Mouse (Mus musculus) embryonic facial prominence, embryonic 14.5 days (tissue): ENCODE data around the gene Zdhhc19. TPM values are rescaled to one million over a fixed set of nuclear protein-coding genes. Genes with fewer than 3 reads are reported as not detected.

ENCODE experiments used
- ATAC-seq: fragments of 200-750 bp; cut with Nextera tagmentation; 2 replicates; pipeline ENCODE4 v1.8.0; 2017; ENCODE audit warnings: low read depth, moderate number of reproducible peaks, moderate TSS enrichment
- DNase-seq: peaks from one replicate; pipeline ENCODE4 v3.0.0-alpha.2; 2015; ENCODE audit warnings: low spot score
- H3K27ac ChIP-seq: fragments of 300-500 bp; sonication (generic); replicated peaks from 2 replicates; pipeline ENCODE4 v1.5.1; 2014; ENCODE audit warnings: low read depth, mild to moderate bottlenecking, low read length, moderate library complexity
- H3K27me3 ChIP-seq: fragments of 300-500 bp; sonication (generic); replicated peaks from 2 replicates; pipeline ENCODE4 v1.6.1; 2014; ENCODE audit warnings: low read length; ENCODE audit not compliant: control insufficient read depth, insufficient read depth
- H3K36me3 ChIP-seq: fragments of 300-500 bp; sonication (generic); 2 replicates; pipeline ENCODE4 v1.6.1; 2014; ENCODE audit warnings: low read length, mixed read lengths; ENCODE audit not compliant: control insufficient read depth, insufficient read depth
- H3K4me1 ChIP-seq: fragments of 300-500 bp; sonication (generic); 2 replicates; pipeline ENCODE4 v1.6.1; 2014; ENCODE audit warnings: antibody characterized with exemption, low read length; ENCODE audit not compliant: control insufficient read depth, insufficient read depth
- H3K4me2 ChIP-seq: fragments of 300-500 bp; sonication (generic); 2 replicates; pipeline ENCODE4 v1.6.1; 2014; ENCODE audit warnings: low read depth, mild to moderate bottlenecking, low read length, moderate library complexity, mixed read lengths
- H3K4me3 ChIP-seq: fragments of 300-500 bp; sonication (generic); 2 replicates; pipeline ENCODE4 v1.5.1; 2014; ENCODE audit warnings: low read depth, mild to moderate bottlenecking, low read length
- H3K9ac ChIP-seq: fragments of 300-500 bp; sonication (generic); 2 replicates; pipeline ENCODE4 v1.6.1; 2014; ENCODE audit warnings: low read depth, mild to moderate bottlenecking, low read length, moderate library complexity, mixed read lengths
- H3K9me3 ChIP-seq: fragments of 300-500 bp; sonication (generic); 2 replicates; pipeline ENCODE4 v1.6.1; 2016; ENCODE audit warnings: low read length; ENCODE audit not compliant: control insufficient read depth
- WGBS: fragments of 180-500 bp; shearing (Covaris S2); extraction: QIAGEN DNeasy Blood & Tissue Kit; methylation state at CpG from one replicate; pipeline ENCODE4 v1.1.7; 2014; 5-methylcytosine and 5-hydroxymethylcytosine counted together
- polyA plus RNA-seq: library from polyadenylated mRNA; unstranded; fragments of >200 nt; fragmentation: Nextera tagmentation; extraction: Ambion mirVana; gene quantifications from 2 replicates; pipeline ENCODE4 v1.2.1, GENCODE M21; 2014

Gene Zdhhc19
- polyA plus RNA-seq = not detected in 2 replicates

DNA sequence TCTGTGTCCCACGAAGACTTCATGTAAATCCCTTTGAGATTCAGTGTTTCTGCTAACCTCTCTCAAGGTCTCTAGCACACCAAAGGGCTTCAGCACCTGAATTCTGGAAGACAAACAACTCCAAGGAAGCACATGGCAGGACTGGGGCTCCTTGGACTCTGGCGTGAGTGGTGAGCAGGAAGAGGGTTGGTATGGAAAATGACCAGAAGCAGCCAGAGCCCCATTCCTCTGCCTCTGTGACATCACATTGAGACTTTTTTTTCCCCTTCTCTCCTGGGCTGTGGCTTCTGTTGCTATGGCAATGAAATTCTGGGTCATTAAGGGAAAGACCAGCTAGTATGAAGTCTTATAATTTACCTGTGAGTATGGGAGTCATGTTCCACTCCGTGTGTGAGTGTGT is at the start of gene Zdhhc19:
TSS of gene Zdhhc19 (plus strand) at position 301 of the 400 bp plus-strand sequence.
- Histone ChIP-seq H3K9me3 (no peaks in the 10 kb centered on the region), H3K4me3 (no peak within 1 kb of the TSS), H3K27ac (no peak within 1 kb of the TSS), H3K4me1 (no peaks in the 10 kb centered on the region), H3K27me3 (no peaks in the 10 kb centered on the region), H3K9ac (no peak within 1 kb of the TSS), H3K4me2 (no peak within 1 kb of the TSS), H3K36me3 (no peaks in the 10 kb centered on the region)
- DNase-seq = no peak
- no peak for ATAC-seq
- 65% methylated on average over 3 of the region's 3 CpGs for WGBS

DNA sequence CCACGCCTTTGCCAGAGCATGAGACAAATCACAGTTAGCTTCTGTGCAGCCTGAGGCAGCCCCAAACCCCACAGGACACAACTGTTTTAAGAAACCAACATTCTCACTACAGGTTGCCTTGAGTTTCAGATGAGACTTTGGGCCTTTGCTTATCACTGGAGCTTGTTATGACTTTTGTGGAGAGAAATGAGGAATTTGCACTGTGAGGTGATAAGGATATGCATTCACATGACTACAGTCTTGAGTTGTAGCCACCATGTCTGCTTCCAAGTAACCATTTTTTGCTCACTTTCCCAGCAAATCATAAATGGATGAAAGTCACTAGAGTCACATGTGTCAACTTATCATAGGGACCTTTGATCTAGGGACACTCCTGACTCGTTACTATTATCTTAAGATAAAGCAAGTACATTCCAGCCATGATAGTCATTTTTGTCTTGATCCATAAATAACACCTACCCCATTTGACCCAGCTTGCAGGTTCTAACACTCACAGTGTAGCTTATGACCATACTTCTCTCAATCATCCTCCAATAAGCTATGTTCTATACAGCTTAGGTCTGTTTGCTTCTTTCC is 49.4 kb upstream of the Zdhhc19 start:
- DNase-seq = no peak
- no peak for ATAC-seq
- Histone ChIP-seq H3K27me3 (no peaks in the 10 kb centered on the region), H3K9me3 (no peaks in the 10 kb centered on the region), H3K36me3 (no peaks in the 10 kb centered on the region), H3K9ac (no peak overlapping the region), H3K27ac (no peak overlapping the region), H3K4me3 (no peak overlapping the region), H3K4me1 (no peaks in the 10 kb centered on the region), H3K4me2 (no peak overlapping the region)
- 87% methylated on average over 2 of the region's 2 CpGs for WGBS

DNA sequence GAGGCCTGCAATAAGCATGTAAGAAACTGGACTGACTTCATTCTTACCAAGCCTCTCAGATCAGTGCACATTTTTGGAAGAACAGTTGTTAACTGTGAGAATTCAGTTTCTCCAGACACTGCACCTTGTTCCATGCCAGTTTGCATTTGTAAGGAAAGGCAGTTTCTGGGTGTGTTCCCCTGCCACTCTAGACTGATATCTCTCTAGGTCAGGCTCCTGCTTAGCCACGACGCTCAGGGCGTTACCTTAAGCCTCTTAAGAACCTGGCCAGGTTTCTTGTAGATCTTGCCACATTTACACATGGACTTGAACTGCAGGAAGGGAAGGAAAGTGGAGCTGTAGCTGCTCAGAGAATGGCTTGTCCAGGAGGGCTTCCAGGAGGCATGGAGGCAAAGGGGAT is 46.4 kb upstream of the Zdhhc19 start:
- Histone ChIP-seq H3K4me2 (no peak overlapping the region), H3K4me1 (no peaks in the 10 kb centered on the region), H3K4me3 (no peak overlapping the region), H3K9ac (no peak overlapping the region), H3K27ac (no peak overlapping the region), H3K27me3 (no peaks in the 10 kb centered on the region), H3K9me3 (no peaks in the 10 kb centered on the region), H3K36me3 (no peaks in the 10 kb centered on the region)
- ATAC-seq (no peak), DNase-seq (no peak)
- 85% methylated on average over 3 of the region's 3 CpGs for WGBS

DNA sequence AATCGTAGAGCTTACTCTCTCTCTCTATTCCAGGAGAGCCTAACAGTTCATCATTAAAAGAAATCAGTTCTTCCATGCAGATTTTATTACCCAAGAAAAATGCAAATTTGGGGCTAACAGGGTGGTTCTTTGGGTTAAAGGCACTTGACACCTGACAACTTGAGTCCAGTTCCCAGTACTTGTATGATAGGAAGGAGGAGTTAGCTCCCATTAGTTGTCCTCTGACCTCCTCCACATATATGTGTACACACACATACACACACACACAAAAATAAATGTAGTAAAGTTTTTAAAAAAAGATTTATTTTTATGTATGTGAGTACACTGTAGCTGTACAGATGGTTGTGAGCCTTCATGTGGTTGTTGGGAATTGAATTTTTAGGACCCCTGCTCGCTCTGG is 45.9 kb upstream of the Zdhhc19 start:
- ATAC-seq (no peak), DNase-seq (no peak)
- WGBS = 97% methylated on average over 2 of the region's 2 CpGs
- H3K27ac ChIP-seq = no peak overlapping the region
- H3K4me1 ChIP-seq = no peaks in the 10 kb centered on the region
- no peak overlapping the region for H3K9ac ChIP-seq
- H3K36me3 ChIP-seq = peaks cover 2% of the 10 kb centered on the region; the same call in 1 of the 2 replicates
- H3K4me2 ChIP-seq = no peak overlapping the region
- H3K9me3 ChIP-seq = no peaks in the 10 kb centered on the region
- no peaks in the 10 kb centered on the region for H3K27me3 ChIP-seq
- no peak overlapping the region for H3K4me3 ChIP-seq

DNA sequence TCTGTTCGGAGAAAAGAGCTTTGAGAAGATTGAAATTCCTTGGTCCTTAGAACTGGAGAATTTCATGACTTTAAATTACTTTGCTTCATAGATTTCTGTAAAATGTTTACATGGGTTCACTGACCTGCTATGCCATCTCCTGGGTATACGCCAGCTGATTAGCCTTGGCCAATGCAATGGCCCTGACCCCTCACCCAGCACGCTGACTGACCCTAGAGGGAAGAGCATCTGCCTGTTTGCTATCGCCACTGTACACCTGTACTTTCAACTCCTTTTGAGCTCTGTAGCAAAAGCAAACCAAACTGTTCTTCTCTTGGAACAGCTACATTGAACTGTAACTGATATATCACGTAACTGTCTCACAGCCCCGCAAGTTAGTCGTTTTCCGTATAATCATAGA is 43.0 kb upstream of the Zdhhc19 start:
- no peak overlapping the region for H3K4me2 ChIP-seq
- H3K9me3 ChIP-seq = no peaks in the 10 kb centered on the region
- WGBS = 89% methylated on average over 8 of the region's 8 CpGs
- DNase-seq = no peak
- H3K27me3 ChIP-seq = no peaks in the 10 kb centered on the region
- ATAC-seq = no peak
- H3K4me3 ChIP-seq = no peak overlapping the region
- H3K36me3 ChIP-seq = peaks cover 8% of the 10 kb centered on the region
- no peak overlapping the region for H3K27ac ChIP-seq
- H3K4me1 ChIP-seq = no peaks in the 10 kb centered on the region
- H3K9ac ChIP-seq = no peak overlapping the region

DNA sequence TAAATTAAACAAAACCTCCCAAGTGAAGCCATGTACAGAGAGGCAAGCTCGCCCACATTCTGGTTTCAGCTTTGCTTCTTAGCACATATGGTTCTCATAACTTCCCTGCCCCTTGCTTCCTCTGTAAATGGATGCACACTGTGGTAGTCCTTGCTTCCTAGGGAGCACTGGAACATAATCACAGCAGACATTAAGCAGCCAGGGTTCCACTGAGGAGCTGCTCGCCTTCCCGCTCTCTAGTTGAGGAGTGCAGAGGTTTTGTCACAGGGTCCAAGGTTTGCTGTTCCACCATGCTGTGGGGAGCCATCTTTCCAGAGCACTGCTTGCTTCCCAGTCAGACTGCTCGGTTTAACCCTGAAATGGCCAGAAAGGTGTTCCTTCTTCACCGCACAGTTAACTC is 41.4 kb upstream of the Zdhhc19 start:
- 44% methylated on average over 5 of the region's 5 CpGs for whole genome bisulfite sequencing
- Histone ChIP-seq H3K27ac (peak overlapping the region; percentile 74), H3K4me2 (peak overlapping the region; percentile 11; the same call in 1 of the 2 replicates), H3K4me1 (no peaks in the 10 kb centered on the region), H3K9ac (no peak overlapping the region), H3K9me3 (no peaks in the 10 kb centered on the region), H3K4me3 (no peak overlapping the region), H3K36me3 (peaks cover 8% of the 10 kb centered on the region), H3K27me3 (no peaks in the 10 kb centered on the region)
- DNase-seq (peak; percentile 64), ATAC-seq (0 out of 2 replicates have a peak, but pooled peaks have one; percentile 18)

DNA sequence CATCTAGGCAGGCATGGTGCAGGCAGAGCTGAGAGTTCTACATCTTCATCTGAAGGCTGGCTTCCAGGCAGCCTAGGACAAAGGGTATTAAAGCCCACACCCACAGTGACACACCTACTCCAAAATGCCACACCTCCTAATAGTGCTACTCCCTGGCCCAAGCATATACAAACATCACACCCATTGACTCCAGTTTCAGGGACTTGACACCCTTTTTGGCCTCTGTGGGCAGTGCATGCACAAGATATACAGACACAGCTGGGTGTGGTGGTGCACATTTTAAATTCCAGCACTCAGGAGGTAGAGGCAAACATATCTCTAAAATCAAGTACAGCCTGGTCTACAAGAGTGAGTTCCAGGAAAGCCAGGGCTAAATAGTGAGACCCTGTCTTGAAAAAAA is 40.0 kb upstream of the Zdhhc19 start:
- Histone ChIP-seq H3K9ac (no peak overlapping the region), H3K27me3 (no peaks in the 10 kb centered on the region), H3K36me3 (peaks cover 8% of the 10 kb centered on the region), H3K4me3 (no peak overlapping the region), H3K4me1 (no peaks in the 10 kb centered on the region), H3K27ac (no peak overlapping the region), H3K9me3 (no peaks in the 10 kb centered on the region), H3K4me2 (no peak overlapping the region)
- no peak for DNase-seq
- no peak for ATAC-seq

DNA sequence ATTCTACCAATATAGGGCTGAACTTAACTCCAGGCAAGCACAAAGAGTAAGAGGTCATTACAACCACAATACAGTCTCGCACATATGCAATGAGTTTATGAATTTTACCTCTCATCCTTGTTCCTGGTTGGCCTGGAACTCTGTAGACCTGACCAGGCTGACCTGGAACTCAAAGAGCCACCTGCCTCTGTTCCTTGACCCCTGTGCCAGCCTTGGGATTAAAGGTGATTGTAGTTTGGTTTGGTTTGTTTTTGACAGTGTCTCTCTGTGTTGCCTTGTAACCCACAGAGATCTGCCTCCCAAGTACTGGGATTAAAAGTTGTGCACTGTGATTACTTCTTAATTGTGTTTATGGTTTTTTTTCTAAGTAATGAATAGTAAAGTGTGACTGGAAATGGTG is 39.3 kb upstream of the Zdhhc19 start:
- Histone ChIP-seq H3K4me1 (no peaks in the 10 kb centered on the region), H3K4me3 (no peak overlapping the region), H3K27ac (no peak overlapping the region), H3K27me3 (no peaks in the 10 kb centered on the region), H3K9ac (no peak overlapping the region), H3K9me3 (no peaks in the 10 kb centered on the region), H3K36me3 (peaks cover 8% of the 10 kb centered on the region), H3K4me2 (no peak overlapping the region)
- WGBS = 90% methylated on average over 1 of the region's 1 CpGs
- no peak for ATAC-seq
- DNase-seq = no peak

DNA sequence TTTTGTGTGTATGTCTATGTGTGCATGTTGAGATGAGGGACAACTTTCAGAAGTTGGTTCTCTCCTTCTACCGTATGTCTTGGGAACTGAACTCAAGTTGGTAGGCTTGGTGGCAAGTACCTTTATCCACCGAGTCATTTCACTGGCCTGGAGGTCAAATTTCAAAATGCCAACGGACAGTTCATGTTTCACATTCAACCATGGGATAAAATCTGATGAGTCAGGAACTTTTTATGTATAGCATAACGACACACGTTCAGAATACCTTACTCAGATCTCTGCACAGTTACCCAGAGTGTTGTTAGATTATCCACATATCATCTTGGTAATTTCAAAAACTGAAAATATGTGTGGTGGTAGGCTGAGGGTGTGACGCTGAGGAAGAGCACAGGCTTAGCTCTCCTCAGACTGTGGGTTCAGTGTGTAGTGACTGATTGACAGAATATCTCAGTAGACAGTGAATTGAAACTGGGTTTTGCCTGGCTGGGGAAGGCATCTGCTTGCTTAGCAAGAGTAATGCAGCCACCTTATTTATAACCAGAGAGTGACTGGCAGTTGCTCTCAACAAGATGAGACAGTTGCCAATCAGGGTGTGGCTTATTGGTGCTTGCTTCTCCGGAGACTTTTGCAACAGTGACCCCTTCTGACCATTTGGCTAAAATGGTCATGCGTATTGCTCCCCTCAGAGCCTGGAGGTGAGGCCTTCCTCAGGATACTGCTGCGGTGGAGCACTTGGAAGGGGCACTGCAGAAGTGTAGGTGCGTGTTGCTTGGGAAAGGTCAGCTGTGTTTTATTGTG is 38.3 kb upstream of the Zdhhc19 start:
- WGBS = 61% methylated on average over 10 of the region's 10 CpGs
- H3K4me3 ChIP-seq = no peak overlapping the region
- H3K9me3 ChIP-seq = no peaks in the 10 kb centered on the region
- no peaks in the 10 kb centered on the region for H3K27me3 ChIP-seq
- H3K4me2 ChIP-seq = no peak overlapping the region
- DNase-seq (peak; percentile 77), ATAC-seq (no peak)
- no peak overlapping the region for H3K27ac ChIP-seq
- H3K36me3 ChIP-seq = peaks cover 13% of the 10 kb centered on the region
- no peaks in the 10 kb centered on the region for H3K4me1 ChIP-seq
- H3K9ac ChIP-seq = no peak overlapping the region
